Mouse (Mus musculus) heart, adult 2 months (tissue): Measurements from ENCODE around the gene Alg9.

Experiments used
- CTCF ChIP-seq: fragments of 200-600 bp; IDR thresholded peaks from 2 replicates; pipeline ENCODE4 v1.8.1; 2022; ENCODE audit warnings: antibody characterized with exemption, mild to moderate bottlenecking, moderate library complexity
- POLR2A ChIP-seq: fragments of 200-500 bp; IDR thresholded peaks from 2 replicates; pipeline ENCODE4 v1.6.1; 2011; ENCODE audit warnings: mild to moderate bottlenecking, low read depth, low read length, control low read depth; ENCODE audit not compliant: insufficient read depth

DNA sequence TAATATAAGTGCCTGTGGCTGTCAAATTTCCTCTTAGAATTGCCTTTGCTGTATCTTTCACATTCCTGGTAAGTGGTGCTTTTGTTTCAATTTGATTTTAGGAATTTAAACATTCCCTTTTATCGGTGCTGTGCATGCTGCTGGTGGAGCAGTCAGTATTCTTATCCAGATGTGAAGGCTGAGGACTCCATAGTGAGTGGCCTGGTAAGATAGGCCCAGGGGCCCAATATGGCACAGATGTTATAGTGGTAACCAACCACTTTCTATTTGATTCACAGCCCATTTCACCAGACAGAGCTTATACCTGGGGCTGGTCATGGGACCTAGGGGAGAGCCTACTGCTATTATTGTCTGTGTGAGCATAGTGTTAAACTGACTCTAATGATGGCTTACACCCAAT lies 41.7 kb downstream of the Alg9 start:
- TF ChIP-seq CTCF (no peak), POLR2A (no peak)
